Mouse (Mus musculus): ENCODE measurements around the gene Spg11. TPM values are rescaled to one million over a fixed set of nuclear protein-coding genes. Genes with fewer than 3 reads are reported as not detected.

The Spg11 gene
- polyA plus RNA-seq, 1 experiment, result 39.5 TPM

DNA sequence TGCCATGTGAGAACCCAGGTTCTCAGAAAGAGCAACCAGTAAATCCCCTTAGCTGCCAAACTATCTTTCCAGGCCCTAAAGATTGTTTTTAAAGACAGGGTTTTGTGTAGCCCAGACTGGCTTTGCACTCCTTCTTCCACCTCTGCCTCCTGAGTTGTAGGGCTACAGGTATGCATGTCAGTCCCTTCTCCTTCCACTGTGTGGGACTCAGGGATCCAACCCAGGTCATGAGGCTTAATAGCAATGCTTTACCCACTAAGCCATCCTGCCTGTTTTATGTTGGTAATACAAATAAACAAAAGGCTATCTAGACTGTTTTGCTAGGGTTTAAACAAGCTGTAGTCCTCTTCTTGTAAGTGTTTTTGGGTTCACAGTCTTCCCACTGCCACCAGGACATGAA lies 39.4 kb upstream of the Spg11 start:
- Histone ChIP-seq H3K4me3 (ENCODE audit: insufficient read depth, low read depth, low read length) (no peak overlapping the region), H3K4me1 (ENCODE audit: control insufficient read depth, insufficient read depth, low read length) (peaks cover 2% of the 10 kb centered on the region; the same call in 1 of the 2 replicates), H3K27ac (ENCODE audit: insufficient read depth, low read depth, low read length) (no peak overlapping the region)
- TF ChIP-seq CTCF (IDR thresholded peaks at IDR 0.05; ENCODE audit: insufficient read depth, low read depth, low read length), result no peak
- no peak for TF ChIP-seq POLR2A (IDR thresholded peaks at IDR 0.05; ENCODE audit: insufficient read depth, low read depth, low read length)

DNA sequence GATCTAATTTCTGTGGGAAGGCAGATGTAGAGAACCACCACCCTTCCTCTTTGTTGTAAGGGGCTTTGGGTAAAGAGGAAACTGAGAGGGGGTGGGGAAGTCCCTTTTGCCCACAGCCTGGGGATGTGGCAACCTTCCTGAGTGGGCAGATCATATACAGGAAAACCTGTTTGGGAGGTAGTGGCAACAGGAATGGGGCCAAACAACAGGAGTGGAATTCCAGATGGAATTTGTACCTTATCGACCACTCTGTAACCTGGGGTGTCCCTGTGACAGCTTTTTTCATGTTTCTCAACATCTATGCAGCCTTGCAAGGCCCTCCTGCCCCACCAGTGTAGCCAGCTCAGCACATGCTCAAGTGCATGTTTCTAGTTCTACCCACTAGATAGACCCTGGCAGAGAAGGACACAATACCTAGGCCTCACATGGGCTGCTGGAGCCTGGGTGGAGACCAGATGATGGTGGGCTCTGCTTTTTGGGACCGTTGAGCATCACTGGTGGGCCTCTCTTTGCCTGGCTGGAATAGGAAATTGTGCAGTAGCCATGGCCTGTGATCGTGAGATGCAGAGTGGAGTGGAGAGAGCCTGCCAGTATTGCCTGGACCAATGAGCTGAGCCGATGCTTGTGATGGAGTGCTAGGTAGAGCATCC lies 38.0 kb upstream of the Spg11 start:
- no peak overlapping the region for H3K4me3 ChIP-seq (ENCODE audit: insufficient read depth, low read depth, low read length)
- H3K27ac ChIP-seq (ENCODE audit: insufficient read depth, low read depth, low read length), result no peak overlapping the region
- 0 out of 2 replicates have a peak, but pooled peaks cover 1% of the 10 kb centered on the region for H3K4me1 ChIP-seq (ENCODE audit: control insufficient read depth, insufficient read depth, low read length)
- WGBS, result 91% methylated on average over 4 of the region's 4 CpGs
- TF ChIP-seq CTCF (IDR thresholded peaks at IDR 0.05; ENCODE audit: insufficient read depth, low read depth, low read length), result no peak
- no peak for TF ChIP-seq POLR2A (IDR thresholded peaks at IDR 0.05; ENCODE audit: insufficient read depth, low read depth, low read length)

- H3K4me1 ChIP-seq (ENCODE audit: control insufficient read depth, insufficient read depth, low read length), result no peaks in the 10 kb centered on the region
- no peak overlapping the region for H3K27ac ChIP-seq (ENCODE audit: insufficient read depth, low read depth, low read length)
- WGBS, result 84% methylated on average over 2 of the region's 2 CpGs
- H3K4me3 ChIP-seq (ENCODE audit: insufficient read depth, low read depth, low read length), result no peak overlapping the region
- no peak for TF ChIP-seq POLR2A (IDR thresholded peaks at IDR 0.05; ENCODE audit: insufficient read depth, low read depth, low read length)
- no peak for TF ChIP-seq CTCF (IDR thresholded peaks at IDR 0.05; ENCODE audit: insufficient read depth, low read depth, low read length)
Measured at GRCm38 (mm10) chr2:122155292-122155691, 37.1 kb upstream of the Spg11 start.

DNA sequence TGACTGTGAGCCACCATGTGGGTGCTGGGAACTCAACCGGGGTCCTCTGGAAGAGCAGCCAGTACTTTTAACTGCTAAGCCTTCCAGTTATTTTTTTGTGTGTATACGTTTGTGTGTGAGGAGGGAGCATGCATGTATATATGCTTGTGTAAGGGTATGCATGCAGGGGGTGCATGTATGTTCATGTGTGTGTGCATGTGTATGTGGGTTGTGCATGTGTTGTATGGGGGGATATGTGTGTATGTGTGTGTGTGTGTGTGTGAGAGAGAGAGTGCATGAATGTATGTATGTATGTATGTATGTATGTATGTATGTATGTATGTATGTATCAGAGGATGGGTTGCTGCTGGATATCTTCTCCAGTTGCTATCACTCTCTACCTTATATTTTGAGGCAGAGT lies 36.3 kb upstream of the Spg11 start:
- TF ChIP-seq CTCF (IDR thresholded peaks at IDR 0.05; ENCODE audit: insufficient read depth, low read depth, low read length) (no peak), POLR2A (IDR thresholded peaks at IDR 0.05; ENCODE audit: insufficient read depth, low read depth, low read length) (no peak)
- 94% methylated on average over 2 of the region's 2 CpGs for WGBS

DNA sequence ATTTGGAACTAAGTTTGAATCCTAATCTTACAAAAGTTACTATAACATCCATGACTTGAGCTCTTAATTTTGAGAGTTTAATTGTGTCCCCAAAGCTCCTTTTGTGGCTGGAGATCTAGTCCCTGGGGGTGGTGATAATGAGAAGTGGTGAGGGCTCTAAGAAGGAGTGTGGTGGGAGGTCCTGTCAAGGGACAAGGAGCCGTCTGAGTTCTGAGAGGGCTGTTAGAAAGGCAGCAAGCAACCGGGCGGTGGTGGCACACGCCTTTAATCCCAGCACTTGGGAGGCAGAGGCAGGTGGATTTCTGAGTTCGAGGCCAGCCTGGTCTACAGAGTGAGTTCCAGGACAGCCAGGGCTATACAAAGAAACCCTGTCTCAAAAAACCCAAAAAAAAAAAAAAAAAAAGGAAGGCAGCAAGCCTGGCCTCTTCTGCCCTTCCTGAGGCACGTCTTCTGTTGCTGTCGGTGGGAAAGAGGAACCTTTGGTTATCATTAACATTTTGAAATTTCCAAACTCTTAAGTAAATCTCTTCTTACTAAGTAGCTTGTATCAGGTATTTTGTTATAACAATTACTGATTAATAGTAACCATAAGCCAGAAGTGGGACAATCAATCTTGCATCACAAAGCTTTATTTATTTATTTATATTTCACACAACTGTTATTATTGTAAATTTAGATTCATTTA lies 35.6 kb upstream of the Spg11 start:
- WGBS, result 85% methylated on average over 7 of the region's 7 CpGs
- no peaks in the 10 kb centered on the region for H3K4me1 ChIP-seq (ENCODE audit: control insufficient read depth, insufficient read depth, low read length)
- no peak overlapping the region for H3K4me3 ChIP-seq (ENCODE audit: insufficient read depth, low read depth, low read length)
- no peak for TF ChIP-seq CTCF (IDR thresholded peaks at IDR 0.05; ENCODE audit: insufficient read depth, low read depth, low read length)
- no peak for TF ChIP-seq POLR2A (IDR thresholded peaks at IDR 0.05; ENCODE audit: insufficient read depth, low read depth, low read length)
- no peak overlapping the region for H3K27ac ChIP-seq (ENCODE audit: insufficient read depth, low read depth, low read length)

More for the DNA sequence above, 36.3 kb upstream of the Spg11 start:
- no peak overlapping the region for H3K4me3 ChIP-seq (ENCODE audit: insufficient read depth, low read depth, low read length)
- H3K4me1 ChIP-seq (ENCODE audit: control insufficient read depth, insufficient read depth, low read length), result no peaks in the 10 kb centered on the region
- no peak overlapping the region for H3K27ac ChIP-seq (ENCODE audit: insufficient read depth, low read depth, low read length)

GRCm38 (mm10) chr2:122152850-122153249 lies 34.7 kb upstream of the Spg11 start:
- no peak overlapping the region for H3K27ac ChIP-seq (ENCODE audit: insufficient read depth, low read depth, low read length)
- no peak overlapping the region for H3K4me3 ChIP-seq (ENCODE audit: insufficient read depth, low read depth, low read length)
- 80% methylated on average over 3 of the region's 3 CpGs for WGBS
- TF ChIP-seq POLR2A (IDR thresholded peaks at IDR 0.05; ENCODE audit: insufficient read depth, low read depth, low read length) (no peak), CTCF (IDR thresholded peaks at IDR 0.05; ENCODE audit: insufficient read depth, low read depth, low read length) (no peak)
- H3K4me1 ChIP-seq (ENCODE audit: control insufficient read depth, insufficient read depth, low read length), result 0 out of 2 replicates have a peak, but pooled peaks cover 3% of the 10 kb centered on the region

DNA sequence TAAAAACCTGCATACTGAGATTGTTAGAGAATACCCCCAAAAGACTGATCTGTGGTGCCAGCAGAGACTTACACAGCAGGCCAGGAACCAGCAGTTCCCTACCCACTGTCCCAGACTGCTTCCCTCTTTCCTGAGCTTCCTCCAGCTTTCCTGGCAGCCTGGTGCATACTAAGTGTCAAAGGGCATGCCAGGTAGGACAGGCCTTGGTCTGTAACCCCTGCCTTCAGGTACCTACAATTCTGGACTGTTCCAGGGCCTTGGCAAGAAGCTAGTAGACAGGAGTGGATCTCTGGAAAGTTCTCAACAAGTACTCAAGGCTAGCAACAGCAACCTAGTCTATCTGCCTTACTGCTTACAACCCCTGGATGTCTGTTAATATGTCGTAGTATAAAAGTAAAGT lies 33.0 kb upstream of the Spg11 start:
- 0 out of 2 replicates have a peak, but pooled peaks cover 4% of the 10 kb centered on the region for H3K4me1 ChIP-seq (ENCODE audit: control insufficient read depth, insufficient read depth, low read length)
- TF ChIP-seq CTCF (IDR thresholded peaks at IDR 0.05; ENCODE audit: insufficient read depth, low read depth, low read length) (no peak), POLR2A (IDR thresholded peaks at IDR 0.05; ENCODE audit: insufficient read depth, low read depth, low read length) (no peak)

DNA sequence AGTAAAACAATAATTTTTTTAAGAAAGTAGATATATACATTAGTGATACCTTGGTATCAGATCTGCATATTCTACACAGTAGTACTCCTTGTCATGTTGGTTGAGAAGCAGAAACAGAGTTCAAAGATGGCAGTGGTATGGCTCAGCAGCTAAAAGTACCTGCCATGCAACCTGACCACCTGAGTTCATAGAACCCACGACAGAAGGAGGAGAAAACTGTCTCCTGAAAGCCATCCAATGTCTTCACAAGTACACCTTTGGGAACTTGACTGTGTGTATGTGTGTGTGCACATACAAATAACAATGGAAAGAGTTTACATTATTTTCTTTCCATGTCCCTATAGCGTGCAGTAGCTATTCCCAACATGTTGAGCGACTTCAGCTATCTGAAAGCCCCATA lies 31.5 kb upstream of the Spg11 start:
- 88% methylated on average over 3 of the region's 3 CpGs for WGBS
- TF ChIP-seq POLR2A (IDR thresholded peaks at IDR 0.05; ENCODE audit: insufficient read depth, low read depth, low read length), result no peak
- TF ChIP-seq CTCF (IDR thresholded peaks at IDR 0.05; ENCODE audit: insufficient read depth, low read depth, low read length), result no peak
- H3K4me3 ChIP-seq (ENCODE audit: insufficient read depth, low read depth, low read length), result no peak overlapping the region
- H3K27ac ChIP-seq (ENCODE audit: insufficient read depth, low read depth, low read length), result no peak overlapping the region
- H3K4me1 ChIP-seq (ENCODE audit: control insufficient read depth, insufficient read depth, low read length), result 0 out of 2 replicates have a peak, but pooled peaks cover 4% of the 10 kb centered on the region

More for the DNA sequence above, 33.0 kb upstream of the Spg11 start:
- 89% methylated on average over 1 of the region's 1 CpGs for WGBS
- H3K27ac ChIP-seq (ENCODE audit: insufficient read depth, low read depth, low read length), result no peak overlapping the region
- H3K4me3 ChIP-seq (ENCODE audit: insufficient read depth, low read depth, low read length), result no peak overlapping the region

DNA sequence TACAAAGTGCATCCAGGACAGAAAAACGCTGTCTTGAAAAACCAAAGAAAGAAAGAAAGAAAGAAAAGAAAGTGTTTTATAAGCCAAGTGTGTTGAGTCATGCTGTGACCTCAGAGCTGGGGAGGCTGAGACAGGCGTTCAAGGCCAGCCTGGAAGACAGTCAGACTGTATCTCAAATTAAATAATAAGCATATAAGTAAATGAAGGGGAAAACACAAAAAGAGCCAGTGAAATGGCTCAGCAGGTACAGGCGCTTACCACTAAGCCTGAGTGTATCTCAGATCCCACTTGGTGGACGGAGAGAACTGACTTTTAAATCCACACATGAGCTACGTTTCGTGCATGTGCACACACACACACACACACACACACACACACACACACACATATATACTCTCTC lies 31.1 kb upstream of the Spg11 start:
- Histone ChIP-seq H3K4me1 (ENCODE audit: control insufficient read depth, insufficient read depth, low read length) (0 out of 2 replicates have a peak, but pooled peaks cover 4% of the 10 kb centered on the region), H3K4me3 (ENCODE audit: insufficient read depth, low read depth, low read length) (no peak overlapping the region), H3K27ac (ENCODE audit: insufficient read depth, low read depth, low read length) (no peak overlapping the region)
- TF ChIP-seq POLR2A (IDR thresholded peaks at IDR 0.05; ENCODE audit: insufficient read depth, low read depth, low read length) (no peak), CTCF (IDR thresholded peaks at IDR 0.05; ENCODE audit: insufficient read depth, low read depth, low read length) (no peak)
- WGBS, result 87% methylated on average over 6 of the region's 6 CpGs

Data from olfactory bulb, adult 2 months (tissue).